Mouse (Mus musculus): ENCODE measurements at regions not wholly inside any gene's neighbourhood (a gene's known extent, or its start where the extent isn't known, plus 50 kb on each side); places are given as distances from the start of the nearest gene placed in this dataset.

DNA sequence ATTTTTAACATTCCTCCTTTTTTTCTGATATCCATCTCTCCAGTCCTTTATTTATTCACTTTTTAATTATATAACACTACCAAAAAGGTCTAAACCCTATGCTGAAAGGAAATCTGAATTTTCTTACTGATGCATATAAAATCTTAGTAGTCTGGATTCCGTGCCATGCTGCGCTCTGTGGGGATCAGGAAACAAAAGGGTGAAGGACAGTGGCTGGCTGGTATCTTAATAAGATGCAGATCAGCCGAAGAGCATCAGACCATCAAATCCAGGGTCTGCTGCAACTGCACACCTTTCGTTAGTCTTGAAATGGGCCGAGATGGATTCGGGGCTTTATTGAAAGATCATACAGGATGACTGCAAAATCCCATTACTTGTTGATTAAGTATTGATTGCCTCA is 740.7 kb downstream of the 5730522E02Rik start:
- DNase-seq (ENCODE audit: low spot score): peak; percentile 24
- no peak for ATAC-seq (ENCODE audit: low FRiP score)
- H3K4me2 ChIP-seq (replicated peaks): no peak overlapping the region
- WGBS: 55% methylated on average over 6 of the region's 6 CpGs
- no peak overlapping the region for H3K4me3 ChIP-seq (replicated peaks; ENCODE audit: low read length)
- no peaks in the 10 kb centered on the region for H3K4me1 ChIP-seq (replicated peaks; ENCODE audit: control insufficient read depth, insufficient read depth, low read length)
- H3K9me3 ChIP-seq (ENCODE audit: control insufficient read depth, low read length): no peaks in the 10 kb centered on the region
- no peaks in the 10 kb centered on the region for H3K27me3 ChIP-seq (ENCODE audit: control insufficient read depth, insufficient read depth, low read length)
- H3K36me3 ChIP-seq (replicated peaks; ENCODE audit: control insufficient read depth, insufficient read depth): no peaks in the 10 kb centered on the region
- no peak overlapping the region for H3K9ac ChIP-seq
- H3K27ac ChIP-seq: no peak overlapping the region

DNA sequence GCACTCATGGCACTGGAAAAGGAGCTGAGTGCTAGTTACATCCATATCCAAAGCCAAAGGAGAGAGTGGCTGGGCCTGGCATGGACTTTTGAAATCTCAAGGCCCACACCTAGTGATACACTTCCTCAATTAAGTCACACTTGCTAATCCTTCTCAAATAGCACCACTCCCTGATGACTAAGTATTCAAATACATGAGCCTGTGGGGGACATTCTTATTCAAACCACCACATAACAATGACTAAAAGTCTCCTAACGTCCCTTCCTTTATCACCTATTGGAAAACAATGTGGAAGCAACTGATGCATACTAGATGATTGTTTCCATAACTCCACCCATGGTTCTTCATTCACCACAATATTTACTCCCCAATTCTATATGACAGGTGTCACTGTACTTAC is 773.4 kb downstream of the 5730522E02Rik start:
- Histone ChIP-seq H3K27ac (no peak overlapping the region), H3K36me3 (replicated peaks; ENCODE audit: control insufficient read depth, insufficient read depth) (no peaks in the 10 kb centered on the region), H3K9ac (no peak overlapping the region), H3K4me1 (replicated peaks; ENCODE audit: control insufficient read depth, insufficient read depth, low read length) (no peaks in the 10 kb centered on the region), H3K4me3 (replicated peaks; ENCODE audit: low read length) (no peak overlapping the region), H3K9me3 (ENCODE audit: control insufficient read depth, low read length) (peaks cover 5% of the 10 kb centered on the region; the same call in 1 of the 2 replicates), H3K27me3 (ENCODE audit: control insufficient read depth, insufficient read depth, low read length) (no peaks in the 10 kb centered on the region), H3K4me2 (replicated peaks) (no peak overlapping the region)
- no peak for DNase-seq (ENCODE audit: low spot score)
- ATAC-seq (ENCODE audit: low FRiP score): no peak
- WGBS: 58% methylated on average over 1 of the region's 1 CpGs

DNA sequence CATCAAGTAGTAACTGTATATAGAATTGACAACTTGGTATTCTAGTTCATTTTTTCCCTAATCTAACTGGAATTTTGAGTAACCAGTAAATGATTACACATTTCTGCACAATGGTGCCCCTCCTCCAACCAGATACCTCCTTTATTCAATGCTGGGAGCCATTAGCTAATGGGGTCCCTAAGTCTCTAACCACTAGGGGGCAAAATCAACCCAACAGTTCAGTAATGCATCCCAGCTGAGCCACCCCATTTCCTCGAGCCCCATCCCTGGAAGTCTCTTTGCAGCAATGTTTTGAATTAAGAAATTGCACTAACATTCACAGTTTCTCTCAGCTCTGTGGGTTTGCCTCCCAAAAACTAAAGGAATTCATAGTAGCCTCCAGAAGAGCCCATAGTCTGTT is 774.9 kb downstream of the 5730522E02Rik start:
- H3K4me3 ChIP-seq (replicated peaks; ENCODE audit: low read length): no peak overlapping the region
- no peaks in the 10 kb centered on the region for H3K27me3 ChIP-seq (ENCODE audit: control insufficient read depth, insufficient read depth, low read length)
- no peak overlapping the region for H3K4me2 ChIP-seq (replicated peaks)
- ATAC-seq (ENCODE audit: low FRiP score) (no peak), DNase-seq (ENCODE audit: low spot score) (no peak)
- H3K27ac ChIP-seq: no peak overlapping the region
- 41% methylated on average over 1 of the region's 1 CpGs for WGBS
- H3K4me1 ChIP-seq (replicated peaks; ENCODE audit: control insufficient read depth, insufficient read depth, low read length): no peaks in the 10 kb centered on the region
- H3K9me3 ChIP-seq (ENCODE audit: control insufficient read depth, low read length): peaks cover 5% of the 10 kb centered on the region; the same call in 1 of the 2 replicates
- no peaks in the 10 kb centered on the region for H3K36me3 ChIP-seq (replicated peaks; ENCODE audit: control insufficient read depth, insufficient read depth)
- no peak overlapping the region for H3K9ac ChIP-seq

DNA sequence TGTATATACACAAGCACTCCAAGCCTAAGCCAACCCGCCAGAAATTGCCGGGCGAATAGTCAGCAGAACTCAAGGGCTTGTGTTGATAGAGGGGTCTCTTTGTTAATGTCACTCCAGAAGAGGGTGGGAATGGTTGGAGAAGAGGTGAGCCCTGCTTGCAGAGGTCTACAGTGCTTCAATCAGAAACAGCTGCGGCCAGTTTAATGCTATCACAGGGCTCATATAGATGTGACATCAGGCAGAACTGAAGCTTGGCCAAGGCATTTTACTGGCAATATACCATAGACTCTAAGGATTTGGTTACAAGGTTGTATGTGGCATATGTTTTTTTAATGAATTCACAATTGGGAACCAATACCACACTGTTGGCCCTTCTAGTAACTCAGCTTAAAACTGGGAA is 787.4 kb downstream of the 5730522E02Rik start:
- Histone ChIP-seq H3K4me3 (replicated peaks; ENCODE audit: low read length) (no peak overlapping the region), H3K4me1 (replicated peaks; ENCODE audit: control insufficient read depth, insufficient read depth, low read length) (no peaks in the 10 kb centered on the region), H3K9me3 (ENCODE audit: control insufficient read depth, low read length) (no peaks in the 10 kb centered on the region), H3K27me3 (ENCODE audit: control insufficient read depth, insufficient read depth, low read length) (no peaks in the 10 kb centered on the region), H3K9ac (no peak overlapping the region), H3K4me2 (replicated peaks) (no peak overlapping the region), H3K27ac (no peak overlapping the region), H3K36me3 (replicated peaks; ENCODE audit: control insufficient read depth, insufficient read depth) (no peaks in the 10 kb centered on the region)
- 94% methylated on average over 4 of the region's 4 CpGs for WGBS
- no peak for DNase-seq (ENCODE audit: low spot score)
- ATAC-seq (ENCODE audit: low FRiP score): no peak

DNA sequence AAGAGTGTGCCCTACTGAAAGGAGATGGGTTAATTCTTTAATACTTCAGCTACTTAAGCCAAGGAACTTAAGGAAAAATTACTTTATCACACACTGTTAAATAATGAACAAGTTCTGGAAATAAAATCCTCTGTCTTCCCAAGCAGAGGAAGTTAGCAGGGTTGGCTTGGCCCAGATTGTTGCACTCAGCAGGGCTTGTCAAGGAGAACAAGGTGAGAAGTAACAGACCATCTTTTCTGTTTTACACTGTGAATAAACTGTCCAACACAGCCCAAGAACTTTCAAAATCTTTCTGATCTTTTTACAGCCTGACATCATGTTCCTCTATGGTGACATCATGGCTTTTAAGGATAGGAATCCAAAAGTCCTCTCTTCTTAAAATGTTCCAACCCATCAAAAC is 789.1 kb downstream of the 5730522E02Rik start:
- Histone ChIP-seq H3K4me2 (replicated peaks) (no peak overlapping the region), H3K9me3 (ENCODE audit: control insufficient read depth, low read length) (no peaks in the 10 kb centered on the region), H3K9ac (no peak overlapping the region), H3K4me3 (replicated peaks; ENCODE audit: low read length) (no peak overlapping the region), H3K27ac (no peak overlapping the region), H3K4me1 (replicated peaks; ENCODE audit: control insufficient read depth, insufficient read depth, low read length) (no peaks in the 10 kb centered on the region), H3K36me3 (replicated peaks; ENCODE audit: control insufficient read depth, insufficient read depth) (no peaks in the 10 kb centered on the region), H3K27me3 (ENCODE audit: control insufficient read depth, insufficient read depth, low read length) (no peaks in the 10 kb centered on the region)
- DNase-seq (ENCODE audit: low spot score) (no peak), ATAC-seq (ENCODE audit: low FRiP score) (no peak)

DNA sequence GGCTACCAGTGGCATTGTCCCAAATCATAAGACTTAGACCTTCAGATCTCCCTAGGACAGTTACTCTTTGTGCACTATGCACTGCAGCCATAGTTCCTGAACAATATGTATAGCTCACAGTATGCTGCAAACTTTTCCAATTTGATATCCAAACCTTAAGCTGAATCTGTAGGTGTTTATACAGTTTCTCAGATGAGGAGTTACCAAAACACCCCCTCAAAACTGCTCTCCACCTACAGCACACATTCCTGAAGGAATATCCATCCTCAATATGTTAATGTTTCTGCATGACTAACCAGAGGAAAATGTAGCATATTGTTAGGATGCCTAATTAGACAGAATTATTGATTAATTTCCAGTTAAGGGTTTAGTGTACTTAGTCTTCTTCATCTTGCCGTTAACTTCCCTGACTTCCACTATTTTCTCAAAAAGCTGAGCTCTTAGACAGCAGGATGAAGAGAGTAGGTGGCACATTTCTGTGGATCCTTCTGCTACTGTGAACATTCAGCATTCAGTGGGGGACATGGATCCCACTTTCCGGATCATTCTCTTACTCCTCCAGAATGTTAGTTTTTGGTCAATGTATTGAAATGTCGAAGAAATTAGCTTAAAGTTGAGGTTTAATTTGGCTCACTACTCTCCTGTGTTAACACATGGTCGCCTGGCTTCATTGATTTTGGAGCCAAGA is 800.0 kb downstream of the 5730522E02Rik start:
- Histone ChIP-seq H3K36me3 (replicated peaks; ENCODE audit: control insufficient read depth, insufficient read depth) (no peaks in the 10 kb centered on the region), H3K4me3 (replicated peaks; ENCODE audit: low read length) (no peak overlapping the region), H3K9ac (no peak overlapping the region), H3K27me3 (ENCODE audit: control insufficient read depth, insufficient read depth, low read length) (no peaks in the 10 kb centered on the region), H3K4me2 (replicated peaks) (no peak overlapping the region), H3K9me3 (ENCODE audit: control insufficient read depth, low read length) (no peaks in the 10 kb centered on the region), H3K27ac (no peak overlapping the region), H3K4me1 (replicated peaks; ENCODE audit: control insufficient read depth, insufficient read depth, low read length) (no peaks in the 10 kb centered on the region)
- no peak for ATAC-seq (ENCODE audit: low FRiP score)
- WGBS: 86% methylated on average over 4 of the region's 4 CpGs
- no peak for DNase-seq (ENCODE audit: low spot score)

DNA sequence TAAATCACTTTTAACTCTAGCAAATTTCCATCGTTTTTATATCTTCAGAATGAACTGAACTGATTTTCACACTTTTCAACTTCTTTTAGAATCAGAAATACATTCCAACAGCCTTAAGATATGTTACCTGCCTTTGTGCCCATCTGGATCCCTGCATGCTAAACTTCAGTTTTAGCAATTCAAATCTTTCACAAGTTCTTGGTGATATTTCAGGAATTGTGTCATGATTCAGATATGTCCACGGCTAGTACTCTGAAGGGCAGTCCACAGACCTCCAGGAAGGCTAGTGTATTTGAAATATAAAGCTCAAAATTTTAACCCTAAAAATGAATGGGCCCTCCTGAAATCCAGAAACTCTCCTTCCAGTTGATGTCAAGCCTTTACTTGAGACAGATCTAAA is 818.9 kb downstream of the 5730522E02Rik start:
- no peaks in the 10 kb centered on the region for H3K4me1 ChIP-seq (replicated peaks; ENCODE audit: control insufficient read depth, insufficient read depth, low read length)
- no peaks in the 10 kb centered on the region for H3K27me3 ChIP-seq (ENCODE audit: control insufficient read depth, insufficient read depth, low read length)
- H3K4me2 ChIP-seq (replicated peaks): no peak overlapping the region
- no peak overlapping the region for H3K4me3 ChIP-seq (replicated peaks; ENCODE audit: low read length)
- no peaks in the 10 kb centered on the region for H3K36me3 ChIP-seq (replicated peaks; ENCODE audit: control insufficient read depth, insufficient read depth)
- H3K27ac ChIP-seq: no peak overlapping the region
- no peak for ATAC-seq (ENCODE audit: low FRiP score)
- no peak for DNase-seq (ENCODE audit: low spot score)
- 80% methylated on average over 2 of the region's 2 CpGs for WGBS
- H3K9me3 ChIP-seq (ENCODE audit: control insufficient read depth, low read length): no peaks in the 10 kb centered on the region
- no peak overlapping the region for H3K9ac ChIP-seq

DNA sequence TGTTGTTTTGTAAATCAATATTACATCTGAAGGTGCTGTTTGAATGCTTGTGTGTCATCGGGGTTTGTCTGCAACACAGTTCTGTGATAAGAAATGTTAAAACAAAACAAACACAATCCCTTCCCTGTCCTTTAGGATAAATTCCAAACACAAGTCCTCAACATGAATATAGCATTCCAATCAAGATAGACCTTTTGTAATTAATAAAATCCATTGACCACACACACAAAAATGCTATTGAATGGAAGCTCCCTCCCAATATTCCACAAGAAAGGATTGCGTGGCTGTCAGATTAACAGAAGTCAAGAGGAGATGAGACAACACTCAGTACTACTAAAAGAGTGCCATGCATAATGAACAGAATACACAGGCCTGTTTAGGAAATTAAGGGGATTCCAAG is 843.5 kb downstream of the 5730522E02Rik start:
- Histone ChIP-seq H3K9me3 (ENCODE audit: control insufficient read depth, low read length) (no peaks in the 10 kb centered on the region), H3K36me3 (replicated peaks; ENCODE audit: control insufficient read depth, insufficient read depth) (no peaks in the 10 kb centered on the region), H3K27ac (peak overlapping the region; percentile 26; the same call in 1 of the 2 replicates), H3K4me1 (replicated peaks; ENCODE audit: control insufficient read depth, insufficient read depth, low read length) (peaks cover 24% of the 10 kb centered on the region), H3K4me3 (replicated peaks; ENCODE audit: low read length) (no peak overlapping the region), H3K4me2 (replicated peaks) (no peak overlapping the region), H3K27me3 (ENCODE audit: control insufficient read depth, insufficient read depth, low read length) (no peaks in the 10 kb centered on the region), H3K9ac (no peak overlapping the region)
- ATAC-seq (ENCODE audit: low FRiP score) (no peak), DNase-seq (ENCODE audit: low spot score) (no peak)
- 55% methylated on average over 2 of the region's 2 CpGs for WGBS

DNA sequence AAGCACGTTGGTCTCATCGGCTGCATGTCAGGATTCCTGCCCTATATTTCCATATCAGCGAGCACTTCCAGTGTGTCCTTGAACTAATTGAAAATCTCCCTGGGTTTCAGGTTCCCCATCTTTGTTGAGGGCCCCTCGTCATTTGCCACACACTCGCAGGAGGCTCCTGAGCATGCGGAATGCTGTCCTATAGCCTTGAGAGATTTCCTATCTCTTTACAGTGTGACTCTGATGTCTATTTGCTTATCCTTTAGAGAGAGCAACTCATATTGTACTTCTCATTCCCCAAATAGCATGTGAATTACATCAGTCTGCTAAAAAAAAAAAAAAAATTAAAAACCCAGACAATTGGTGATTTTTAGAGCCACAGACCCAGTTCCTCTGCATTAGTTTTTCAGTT is 845.1 kb downstream of the 5730522E02Rik start:
- Histone ChIP-seq H3K36me3 (replicated peaks; ENCODE audit: control insufficient read depth, insufficient read depth) (no peaks in the 10 kb centered on the region), H3K4me3 (replicated peaks; ENCODE audit: low read length) (no peak overlapping the region), H3K9ac (no peak overlapping the region), H3K27me3 (ENCODE audit: control insufficient read depth, insufficient read depth, low read length) (no peaks in the 10 kb centered on the region), H3K9me3 (ENCODE audit: control insufficient read depth, low read length) (no peaks in the 10 kb centered on the region), H3K4me2 (replicated peaks) (no peak overlapping the region), H3K27ac (no peak overlapping the region), H3K4me1 (replicated peaks; ENCODE audit: control insufficient read depth, insufficient read depth, low read length) (peaks cover 24% of the 10 kb centered on the region)
- DNase-seq (ENCODE audit: low spot score): no peak
- 38% methylated on average over 6 of the region's 6 CpGs for WGBS
- ATAC-seq (ENCODE audit: low FRiP score): no peak

DNA sequence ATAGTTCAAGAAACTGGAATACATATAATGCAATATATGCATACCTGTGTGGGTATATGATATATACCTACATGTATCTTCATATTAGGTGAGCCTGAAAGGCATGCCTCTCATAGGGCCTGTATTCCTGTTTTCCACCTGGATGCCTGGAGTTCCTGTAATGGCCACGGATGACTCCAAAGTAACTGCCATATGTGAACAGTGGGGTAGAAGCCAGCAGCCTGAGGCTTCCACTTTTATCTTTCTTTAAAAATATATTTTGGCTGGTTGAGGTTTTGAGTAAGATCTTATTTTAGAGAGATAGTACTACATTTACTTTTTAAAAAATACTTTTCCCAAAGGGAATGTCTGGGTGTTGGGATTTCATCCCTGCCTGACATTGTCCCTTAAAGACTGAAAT is 850.8 kb downstream of the 5730522E02Rik start:
- H3K27me3 ChIP-seq (ENCODE audit: control insufficient read depth, insufficient read depth, low read length): no peaks in the 10 kb centered on the region
- 78% methylated on average over 1 of the region's 1 CpGs for WGBS
- H3K4me2 ChIP-seq (replicated peaks): no peak overlapping the region
- H3K4me3 ChIP-seq (replicated peaks; ENCODE audit: low read length): no peak overlapping the region
- H3K4me1 ChIP-seq (replicated peaks; ENCODE audit: control insufficient read depth, insufficient read depth, low read length): peaks cover 23% of the 10 kb centered on the region
- no peaks in the 10 kb centered on the region for H3K36me3 ChIP-seq (replicated peaks; ENCODE audit: control insufficient read depth, insufficient read depth)
- ATAC-seq (ENCODE audit: low FRiP score) (no peak), DNase-seq (ENCODE audit: low spot score) (no peak)
- H3K9me3 ChIP-seq (ENCODE audit: control insufficient read depth, low read length): no peaks in the 10 kb centered on the region
- H3K27ac ChIP-seq: no peak overlapping the region
- H3K9ac ChIP-seq: no peak overlapping the region

All from hindbrain, embryonic 14.5 days (tissue).